Mouse (Mus musculus): Measurements from ENCODE around the gene Krtap1-5. TPM values are rescaled to one million over a fixed set of nuclear protein-coding genes. Genes with fewer than 3 reads are reported as not detected.

The Krtap1-5 gene
- total and polyA plus RNA-seq, 3 experiments: not detected

- Histone ChIP-seq H3K4me3 (replicated peaks in 1 of 3; ENCODE audit: low read depth in 2 of 3, low read length in 2 of 3, poor library complexity in 1 of 3) (no peak overlapping the region), H3K9ac (ENCODE audit: insufficient read depth, low read depth) (no peak overlapping the region), H3K79me2 (replicated peaks; ENCODE audit: control insufficient read depth, extremely low read depth, insufficient read depth, poor library complexity, severe bottlenecking) (no peaks in the 10 kb centered on the region), H3K9me3 (replicated peaks; ENCODE audit: low read length) (no peaks in the 10 kb centered on the region), H3K27me3 (replicated peaks) (peaks cover 35% of the 10 kb centered on the region), H3K36me3 (replicated peaks in 1 of 2; ENCODE audit: control insufficient read depth in 1 of 2, insufficient read depth in 1 of 2, low read length in 1 of 2) (no peaks in the 10 kb centered on the region), H3K4me2 (ENCODE audit: insufficient read depth, low read depth, poor library complexity, severe bottlenecking) (peak overlapping the region; percentile 65; the same call in 1 of the 2 replicates), H3K27ac (ENCODE audit: insufficient read depth, low read depth) (no peak overlapping the region), H3K4me1 (ENCODE audit: control insufficient read depth in 1 of 2, insufficient read depth in 2 of 2) (peaks cover 5 to 15% of the 10 kb centered on the region in 2 experiments)
- dilution Hi-C loops (cut with MboI; ENCODE audit: extremely low pct_ligation_motif_present, extremely low pct_unique_long_range_greater_than_20kb, low sequenced_read_pairs): no loop called here
- DNase-seq (ENCODE audit: extremely low read depth): peak; percentile 84
- in situ Hi-C loops (cut with MboI; ENCODE audit: low pct_ligation_motif_present, low pct_unique_long_range_greater_than_20kb, low sequenced_read_pairs): no loop called here
- TF ChIP-seq BHLHE40 (IDR thresholded peaks at IDR 0.05; ENCODE audit: low read depth, low read length): peak; percentile 86
- TF ChIP-seq NRF1 (IDR thresholded peaks at IDR 0.05; ENCODE audit: low read depth, low read length): no peak
- peak; percentile 96 for TF ChIP-seq JUND (conservative IDR thresholded peaks at IDR 0.05; ENCODE audit: low read depth, low read length)
- TF ChIP-seq ELF1 (IDR thresholded peaks at IDR 0.05; ENCODE audit: low read depth, low read length): no peak; the same call in 1 of the 2 replicates
- peak; percentile 90; the same call in 1 of the 2 replicates for TF ChIP-seq RCOR1 (conservative IDR thresholded peaks at IDR 0.05; ENCODE audit: low read depth, low read length)
- no peak for TF ChIP-seq POLR2AphosphoS2 (IDR thresholded peaks at IDR 0.05; ENCODE audit: low read depth, low read length)
- TF ChIP-seq CTCF (conservative IDR thresholded peaks at IDR 0.05 in 1 of 2, IDR thresholded peaks at IDR 0.05 in 1 of 2; ENCODE audit: low read depth in 2 of 2, low read length in 2 of 2): no peak
- no peak for TF ChIP-seq MXI1 (IDR thresholded peaks at IDR 0.05; ENCODE audit: low read depth, low read length)
- TF ChIP-seq SIN3A (IDR thresholded peaks at IDR 0.05; ENCODE audit: low read length): no peak
- no peak for TF ChIP-seq POLR2A (IDR thresholded peaks at IDR 0.05; ENCODE audit: low read depth, low read length)
- TF ChIP-seq MAFK (IDR thresholded peaks at IDR 0.05; ENCODE audit: insufficient replicate concordance, low read length): peak; percentile 87
- no peak for TF ChIP-seq GABPA (IDR thresholded peaks at IDR 0.05; ENCODE audit: insufficient replicate concordance, low read depth, low read length)
- no peak for TF ChIP-seq HCFC1 (IDR thresholded peaks at IDR 0.05; ENCODE audit: low read depth, low read length)
- TF ChIP-seq USF1 (IDR thresholded peaks at IDR 0.05; ENCODE audit: low read depth, low read length): no peak
- TF ChIP-seq MYC (IDR thresholded peaks at IDR 0.05; ENCODE audit: low read depth, low read length): no peak
- no peak; the same call in 1 of the 2 replicates for TF ChIP-seq ZNF384 (IDR thresholded peaks at IDR 0.05; ENCODE audit: low read depth, low read length)
- no peak for TF ChIP-seq CHD1 (IDR thresholded peaks at IDR 0.05; ENCODE audit: low read depth, low read length)
- no peak for TF ChIP-seq SMC3 (IDR thresholded peaks at IDR 0.05; ENCODE audit: low read depth, low read length)
- no peak for TF ChIP-seq TBP (conservative IDR thresholded peaks at IDR 0.05; ENCODE audit: low read depth, low read length)
- TF ChIP-seq USF2 (conservative IDR thresholded peaks at IDR 0.05; ENCODE audit: low read depth, low read length): no peak
- TF ChIP-seq EP300 (IDR thresholded peaks at IDR 0.05; ENCODE audit: low read length): peak; percentile 98
- no peak for TF ChIP-seq NELFE (IDR thresholded peaks at IDR 0.05; ENCODE audit: low read depth, low read length)
- no peak for TF ChIP-seq MAX (IDR thresholded peaks at IDR 0.05; ENCODE audit: low read length)
- no peak for TF ChIP-seq UBTF (IDR thresholded peaks at IDR 0.05; ENCODE audit: low read depth, low read length)
- peak; percentile 96 for TF ChIP-seq MEF2A (IDR thresholded peaks at IDR 0.05; ENCODE audit: borderline replicate concordance, low read depth, low read length)
- no peak for TF ChIP-seq RAD21 (IDR thresholded peaks at IDR 0.05; ENCODE audit: low read depth, low read length)
- TF ChIP-seq JUN (IDR thresholded peaks at IDR 0.05; ENCODE audit: insufficient read depth, low read depth, low read length): peak; percentile 98
- no peak for TF ChIP-seq ZKSCAN1 (IDR thresholded peaks at IDR 0.05; ENCODE audit: borderline replicate concordance, low read depth, low read length)
- TF ChIP-seq ZMIZ1 (IDR thresholded peaks at IDR 0.05; ENCODE audit: low read depth, low read length): no peak
- no peak for TF ChIP-seq MAZ (IDR thresholded peaks at IDR 0.05; ENCODE audit: low read depth, low read length)
- no peak for TF ChIP-seq KAT2A (IDR thresholded peaks at IDR 0.05; ENCODE audit: insufficient replicate concordance, low read length)
- TF ChIP-seq CHD2 (IDR thresholded peaks at IDR 0.05; ENCODE audit: low read length): peak; percentile 59; the same call in 1 of the 2 replicates
- TF ChIP-seq ETS1 (conservative IDR thresholded peaks at IDR 0.05; ENCODE audit: low read depth, low read length): peak; percentile 97
- TF ChIP-seq PAX5 (IDR thresholded peaks at IDR 0.05; ENCODE audit: low read length): no peak
- TF ChIP-seq E2F4 (IDR thresholded peaks at IDR 0.05; ENCODE audit: insufficient replicate concordance, low read depth, low read length): no peak
- peak; percentile 79 for TF ChIP-seq TCF12 (IDR thresholded peaks at IDR 0.05; ENCODE audit: low read depth, low read length)
- peak; percentile 99 for TF ChIP-seq IRF4 (IDR thresholded peaks at IDR 0.05; ENCODE audit: low read depth, low read length)
- no peak for TF ChIP-seq ZC3H11A (IDR thresholded peaks at IDR 0.05; ENCODE audit: low read depth, low read length)
Measured at GRCm38 (mm10) chr11:99562580-99562979, 18.2 kb downstream of the Krtap1-5 start.
